Mouse (Mus musculus) duodenum, adult 2 months (tissue): Measurements from ENCODE around the gene Slc4a3. TPM values are rescaled to one million over a fixed set of nuclear protein-coding genes. Genes with fewer than 3 reads are reported as not detected.

ENCODE experiments used
- polyA plus RNA-seq: library from polyadenylated mRNA; depleted of rRNA; stranded (reverse); fragments of >200 nt; gene quantifications from 2 replicates; pipeline ENCODE4 v1.2.3, GENCODE M21; 2012; ENCODE audit warnings: low replicate concordance; rRNA removed

The Slc4a3 gene
- 3.5 and 9.5 TPM in 2 replicates for polyA plus RNA-seq

DNA sequence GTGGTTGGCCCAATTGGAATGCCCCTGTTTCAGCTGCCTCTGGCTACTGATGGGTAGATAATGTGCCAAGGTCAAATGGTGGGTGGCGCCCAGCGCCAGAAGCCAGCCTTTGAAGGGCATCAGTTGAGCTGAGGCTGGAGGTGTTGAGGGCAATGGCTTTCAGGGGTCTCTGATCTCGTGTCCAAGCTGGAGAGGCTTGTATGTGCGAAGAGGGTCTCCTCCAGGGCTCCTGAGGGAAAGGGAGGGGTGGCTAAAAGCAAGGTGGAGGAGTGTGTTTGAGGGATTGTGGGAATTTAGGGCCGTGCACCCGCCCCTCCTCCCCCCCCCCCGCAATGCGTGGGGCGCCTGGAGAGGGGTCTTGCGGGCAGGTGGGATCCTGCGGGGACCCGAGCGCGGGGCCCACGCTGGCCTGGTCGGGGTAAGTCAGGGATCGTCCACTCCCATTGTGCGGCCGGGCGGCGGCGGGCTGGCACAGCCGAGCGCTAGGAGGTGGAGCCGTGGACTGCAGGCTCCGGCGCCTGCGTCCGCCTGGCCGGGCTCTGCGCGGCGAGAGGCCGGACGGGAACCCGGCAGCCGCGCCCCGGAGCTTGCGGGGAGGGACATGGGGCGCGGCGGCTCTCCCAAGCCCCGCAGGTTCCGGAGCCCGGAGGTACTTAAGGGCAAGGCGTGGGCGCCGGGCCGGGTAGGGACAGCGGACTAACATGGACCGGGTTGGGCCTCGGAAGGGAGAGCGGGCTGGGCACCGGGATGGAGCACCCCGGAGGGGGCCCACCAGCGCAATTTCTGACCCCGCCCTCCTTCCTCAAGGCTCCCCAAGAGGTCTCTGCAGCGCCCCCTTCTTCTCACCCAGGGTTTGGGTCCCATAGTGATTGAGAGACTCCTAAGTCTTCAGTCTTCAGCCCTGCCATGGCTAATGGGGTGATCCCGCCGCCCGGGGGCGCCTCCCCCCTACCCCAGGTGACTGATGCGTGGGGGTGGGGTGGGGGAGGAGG is at the start of gene Slc4a3:
TSS of gene Slc4a3 (plus strand) at position 302 of the 992 bp plus-strand sequence.

DNA sequence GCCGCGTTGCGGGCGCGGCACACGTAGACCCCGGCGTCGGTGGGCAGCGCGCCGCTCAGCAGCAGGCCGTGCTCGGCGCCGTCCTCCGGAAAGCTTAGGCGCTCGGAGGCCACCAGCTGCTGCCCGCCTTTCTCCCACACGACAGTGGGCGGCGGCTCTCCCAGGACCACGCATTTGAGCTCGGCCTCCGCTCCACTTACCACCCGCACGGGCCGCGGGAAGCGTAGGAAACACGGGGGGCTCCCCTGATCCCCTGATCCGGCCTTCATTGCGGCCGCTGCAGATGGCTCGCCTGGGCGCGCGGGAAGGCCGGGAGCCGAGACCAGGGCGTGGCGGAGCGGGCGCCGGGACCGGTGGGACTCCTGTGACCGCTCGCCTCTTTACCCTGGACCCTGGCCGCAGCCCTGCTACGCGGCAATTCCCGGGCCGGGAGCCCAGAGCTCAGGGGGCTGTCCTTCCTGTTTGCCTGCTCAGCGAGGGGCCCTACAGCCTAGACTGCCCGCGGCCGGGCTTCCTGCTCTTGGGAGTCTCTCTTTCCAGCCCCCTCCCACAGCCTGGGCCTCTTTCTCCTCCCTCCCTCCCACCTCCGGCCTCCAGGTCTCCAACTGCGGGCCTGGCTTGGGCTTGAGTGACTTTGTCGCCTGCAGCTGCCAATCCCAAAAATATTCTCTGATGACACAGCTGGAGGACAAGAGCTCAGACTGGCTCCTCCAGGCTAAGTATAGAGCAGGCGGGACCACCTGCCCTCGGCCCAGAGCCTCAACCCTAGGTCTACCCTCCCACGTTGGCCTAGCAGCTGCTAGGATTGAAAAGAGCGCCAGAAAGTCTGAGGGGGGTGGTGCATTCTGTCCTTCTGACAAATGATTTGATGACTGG is 39.9 kb upstream of the Slc4a3 start, which contains the start of gene Obsl1:
TSS of gene Obsl1 (minus strand) at position 497 of the 876 bp plus-strand sequence.

DNA sequence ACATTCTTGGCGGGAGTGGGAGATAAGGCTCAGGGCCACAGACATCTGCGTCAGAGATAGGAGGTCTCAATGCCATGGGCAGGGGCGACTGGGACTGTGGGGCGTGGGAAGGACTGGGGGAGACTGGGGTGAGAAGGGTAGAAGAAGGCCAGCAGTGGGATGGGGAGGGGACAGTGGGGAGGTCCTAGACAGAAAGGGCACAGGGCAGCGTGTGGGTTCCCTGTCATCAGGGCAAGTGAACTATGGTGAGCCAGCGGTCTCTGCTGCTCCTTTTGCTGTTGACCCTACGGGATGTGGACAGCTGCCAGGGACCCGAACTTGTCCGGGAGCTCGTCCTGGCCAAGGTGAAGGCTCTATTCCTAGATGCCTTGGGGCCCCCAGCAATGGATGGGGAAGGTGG is 39.1 kb upstream of the Slc4a3 start, which contains the start of gene Inha:
TSS of gene Inha (plus strand) at position 72 of the 400 bp plus-strand sequence.

DNA sequence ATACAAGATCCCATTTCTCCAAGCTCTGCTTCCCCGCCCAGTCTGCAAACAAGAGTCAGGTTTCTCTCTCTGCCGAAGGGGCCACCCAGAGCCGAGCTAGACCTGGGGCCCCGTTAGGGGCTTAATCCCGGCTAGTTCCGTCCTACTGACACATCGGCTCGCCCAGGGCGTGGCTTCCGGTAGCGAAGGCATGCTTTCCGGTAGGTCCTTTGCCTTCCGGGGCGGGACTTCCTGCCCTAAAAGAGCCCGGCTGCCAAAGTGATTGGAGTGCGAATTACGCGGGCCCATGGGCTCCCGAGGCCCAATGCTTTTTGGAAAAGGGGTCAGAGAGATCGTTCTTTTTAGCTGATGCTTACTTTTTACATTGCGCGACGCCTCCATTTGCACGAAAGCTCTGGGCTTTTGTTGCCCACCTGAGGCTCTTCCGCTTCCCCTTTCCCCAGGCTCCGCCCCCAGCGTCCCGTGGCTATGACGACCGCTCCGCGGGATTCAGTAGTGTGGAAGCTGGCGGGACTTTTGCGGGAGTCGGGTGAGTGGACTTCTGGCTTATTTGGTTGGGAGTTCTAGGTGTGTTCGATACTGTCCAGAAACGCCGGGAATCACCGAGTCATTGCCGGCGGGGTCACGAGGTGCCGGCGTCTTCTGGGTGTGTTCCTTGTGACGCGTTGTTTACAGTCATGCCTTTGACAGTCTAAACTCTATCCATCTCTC is 24.6 kb upstream of the Slc4a3 start, which contains the start of gene Stk11ip:
TSS of gene Stk11ip (plus strand) at position 209 of the 711 bp plus-strand sequence.

Other genes starting within 250 kb of the Slc4a3 start
- 188 and 371 TPM in 2 replicates for gene Dnpep, start 228.3 kb upstream of the Slc4a3 start, polyA plus RNA-seq
- gene Des, start 185.9 kb upstream of the Slc4a3 start, polyA plus RNA-seq, result 207 and 271 TPM in 2 replicates
- 32.3 and 57.1 TPM in 2 replicates for gene Speg, start 171.0 kb upstream of the Slc4a3 start, polyA plus RNA-seq
- gene Gmppa, start 110.3 kb upstream of the Slc4a3 start, polyA plus RNA-seq, result 231 and 278 TPM in 2 replicates
- 0.09 TPM in 1 of 2 replicates, not detected in the other for gene Asic4, start 95.8 kb upstream of the Slc4a3 start, polyA plus RNA-seq
- gene Chpf, start 67.0 kb upstream of the Slc4a3 start, polyA plus RNA-seq, result 41.8 and 50.4 TPM in 2 replicates
- 2.2 and 5.7 TPM in 2 replicates for gene Tmem198, start 66.7 kb upstream of the Slc4a3 start, polyA plus RNA-seq
- 5.0 and 5.5 TPM in 2 replicates for gene Obsl1, start 39.8 kb upstream of the Slc4a3 start, polyA plus RNA-seq
- gene Inha, start 39.2 kb upstream of the Slc4a3 start, polyA plus RNA-seq, result 5.7 and 17.5 TPM in 2 replicates
- 28.3 and 33.1 TPM in 2 replicates for gene Stk11ip, start 24.7 kb upstream of the Slc4a3 start, polyA plus RNA-seq